Mouse (Mus musculus): ENCODE results near the gene Dph1.

- peak; percentile 74 for TF ChIP-seq CTCF (IDR thresholded peaks at IDR 0.05; ENCODE audit: borderline replicate concordance, extremely low read depth, insufficient read depth, insufficient read length)
- no peak for TF ChIP-seq POLR2A (IDR thresholded peaks at IDR 0.05; ENCODE audit: borderline replicate concordance, extremely low read depth, insufficient read depth, insufficient read length, poor library complexity, severe bottlenecking)
These were observed 20.8 kb downstream of the Dph1 start for GRCm38 (mm10) chr11:75170136-75170751.
